Mouse (Mus musculus) CH12.LX (cell line): ENCODE data around the gene Nfe2l2.

Experiments used
- CTCF ChIP-seq, 2 experiments: IDR thresholded peaks in 1 of 2; conservative IDR thresholded peaks in 1 of 2; 2 replicates each; pipeline ENCODE4 v1.5.1; 2011 to 2012; ENCODE audit warnings: low read depth in 2 of 2, low read length in 2 of 2, improper control_type of control experiment in 1 of 2, inconsistent platforms in 1 of 2, mild to moderate bottlenecking in 1 of 2, moderate library complexity in 1 of 2
- E2F4 ChIP-seq: IDR thresholded peaks from 2 replicates; pipeline ENCODE4 v1.6.1; 2011; ENCODE audit warnings: low read depth, low read length, improper control_type of control experiment; ENCODE audit not compliant: insufficient replicate concordance
- EP300 ChIP-seq: IDR thresholded peaks from 2 replicates; pipeline ENCODE4 v1.6.1; 2011; ENCODE audit warnings: low read length, improper control_type of control experiment
- ETS1 ChIP-seq: conservative IDR thresholded peaks from 2 replicates; pipeline ENCODE4 v1.6.1; 2012; ENCODE audit warnings: low read depth, mild to moderate bottlenecking, inconsistent platforms, low read length, improper control_type of control experiment, moderate library complexity
- KAT2A ChIP-seq: IDR thresholded peaks from 2 replicates; pipeline ENCODE4 v1.6.1; 2012; ENCODE audit warnings: low read length, improper control_type of control experiment, inconsistent platforms; ENCODE audit not compliant: insufficient replicate concordance
- MAX ChIP-seq: IDR thresholded peaks from 2 replicates; pipeline ENCODE4 v1.6.1; 2011; ENCODE audit warnings: low read length, improper control_type of control experiment
- POLR2A ChIP-seq: IDR thresholded peaks from 2 replicates; pipeline ENCODE4 v1.6.1; 2011; ENCODE audit warnings: low read depth, mild to moderate bottlenecking, improper control_type of control experiment, low read length
- UBTF ChIP-seq: IDR thresholded peaks from 2 replicates; pipeline ENCODE4 v1.6.1; 2012; ENCODE audit warnings: low read depth, mild to moderate bottlenecking, inconsistent platforms, low read length, improper control_type of control experiment, moderate library complexity
- ZC3H11A ChIP-seq: IDR thresholded peaks from 2 replicates; pipeline ENCODE4 v1.6.1; 2012; ENCODE audit warnings: low read depth, mild to moderate bottlenecking, inconsistent platforms, low read length, improper control_type of control experiment
- ZKSCAN1 ChIP-seq: IDR thresholded peaks from 2 replicates; pipeline ENCODE4 v1.6.1; 2012; ENCODE audit warnings: low read depth, inconsistent platforms, low read length, improper control_type of control experiment, borderline replicate concordance
- ZMIZ1 ChIP-seq: IDR thresholded peaks from 2 replicates; pipeline ENCODE4 v1.6.1; 2012; ENCODE audit warnings: low read depth, mild to moderate bottlenecking, inconsistent platforms, low read length, improper control_type of control experiment

DNA sequence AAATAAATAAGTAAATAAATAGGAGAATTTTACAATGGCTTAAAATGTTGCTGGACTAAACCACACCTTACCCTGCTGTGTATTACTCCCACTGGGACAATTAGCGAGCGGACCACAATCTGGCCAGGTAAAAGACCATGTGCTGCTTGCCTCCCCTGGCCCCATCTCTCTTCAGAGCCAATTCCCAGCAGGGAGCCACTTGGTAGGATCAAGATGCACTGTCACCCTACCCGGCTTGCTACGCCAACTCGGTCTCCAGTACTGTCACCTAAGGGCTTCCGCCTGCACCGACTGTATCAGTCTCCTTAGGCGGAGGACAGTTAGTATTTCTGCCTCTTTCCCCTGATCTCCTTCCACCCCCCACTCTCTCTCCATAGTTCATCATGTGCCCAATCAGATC, 76.0 kb downstream of the Nfe2l2 start:
- TF ChIP-seq ZMIZ1: no peak
- no peak for TF ChIP-seq ZC3H11A
- TF ChIP-seq ETS1: no peak
- TF ChIP-seq EP300: no peak
- no peak for TF ChIP-seq CTCF (conservative IDR thresholded peaks at IDR 0.05 in 1 of 2, IDR thresholded peaks at IDR 0.05 in 1 of 2; ENCODE audit: low read depth in 2 of 2, low read length in 2 of 2)
- TF ChIP-seq KAT2A: no peak
- TF ChIP-seq ZKSCAN1: no peak
- TF ChIP-seq UBTF: no peak
- TF ChIP-seq POLR2A: no peak
- TF ChIP-seq E2F4: no peak
- TF ChIP-seq MAX: no peak
